Mouse (Mus musculus): Measurements from ENCODE around the gene Gm14862. TPM values are rescaled to one million over a fixed set of nuclear protein-coding genes. Genes with fewer than 3 reads are reported as not detected.

Gene Gm14862
- polyA plus RNA-seq, 1 experiment from 2014 or later: not detected

GRCm38 (mm10) chrX:9244603-9245336 is 11.9 kb downstream of the Gm14862 start:
- 79% methylated on average over 12 of the region's 12 CpGs for WGBS
- H3K36me3 ChIP-seq (ENCODE audit: control insufficient read depth, insufficient read depth, low read length): no peaks in the 10 kb centered on the region
- no peaks in the 10 kb centered on the region for H3K27me3 ChIP-seq (ENCODE audit: control insufficient read depth, insufficient read depth, low read length)
- H3K9me3 ChIP-seq (ENCODE audit: control insufficient read depth, low read length): no peaks in the 10 kb centered on the region
- no peak overlapping the region for H3K4me3 ChIP-seq (ENCODE audit: low read depth, low read length)
- DNase-seq (ENCODE audit: low spot score): no peak
- no peak overlapping the region for H3K4me2 ChIP-seq (ENCODE audit: low read depth)
- H3K9ac ChIP-seq (ENCODE audit: low read length): no peak overlapping the region
- no peak overlapping the region for H3K27ac ChIP-seq (ENCODE audit: low read depth, low read length)
- no peaks in the 10 kb centered on the region for H3K4me1 ChIP-seq (ENCODE audit: control insufficient read depth, insufficient read depth, low read length)
- ATAC-seq (ENCODE audit: insufficient read depth, low FRiP score, low TSS enrichment): no peak

GRCm38 (mm10) chrX:9243381-9243864 is 13.3 kb downstream of the Gm14862 start:
- Histone ChIP-seq H3K27me3 (ENCODE audit: control insufficient read depth, insufficient read depth, low read length) (no peaks in the 10 kb centered on the region), H3K9me3 (ENCODE audit: control insufficient read depth, low read length) (no peaks in the 10 kb centered on the region), H3K36me3 (ENCODE audit: control insufficient read depth, insufficient read depth, low read length) (no peaks in the 10 kb centered on the region), H3K4me2 (ENCODE audit: low read depth) (no peak overlapping the region), H3K27ac (ENCODE audit: low read depth, low read length) (no peak overlapping the region), H3K9ac (ENCODE audit: low read length) (no peak overlapping the region), H3K4me3 (ENCODE audit: low read depth, low read length) (no peak overlapping the region), H3K4me1 (ENCODE audit: control insufficient read depth, insufficient read depth, low read length) (no peaks in the 10 kb centered on the region)
- no peak for ATAC-seq (ENCODE audit: insufficient read depth, low FRiP score, low TSS enrichment)
- DNase-seq (ENCODE audit: low spot score): no peak
- 75% methylated on average over 8 of the region's 8 CpGs for WGBS

DNA sequence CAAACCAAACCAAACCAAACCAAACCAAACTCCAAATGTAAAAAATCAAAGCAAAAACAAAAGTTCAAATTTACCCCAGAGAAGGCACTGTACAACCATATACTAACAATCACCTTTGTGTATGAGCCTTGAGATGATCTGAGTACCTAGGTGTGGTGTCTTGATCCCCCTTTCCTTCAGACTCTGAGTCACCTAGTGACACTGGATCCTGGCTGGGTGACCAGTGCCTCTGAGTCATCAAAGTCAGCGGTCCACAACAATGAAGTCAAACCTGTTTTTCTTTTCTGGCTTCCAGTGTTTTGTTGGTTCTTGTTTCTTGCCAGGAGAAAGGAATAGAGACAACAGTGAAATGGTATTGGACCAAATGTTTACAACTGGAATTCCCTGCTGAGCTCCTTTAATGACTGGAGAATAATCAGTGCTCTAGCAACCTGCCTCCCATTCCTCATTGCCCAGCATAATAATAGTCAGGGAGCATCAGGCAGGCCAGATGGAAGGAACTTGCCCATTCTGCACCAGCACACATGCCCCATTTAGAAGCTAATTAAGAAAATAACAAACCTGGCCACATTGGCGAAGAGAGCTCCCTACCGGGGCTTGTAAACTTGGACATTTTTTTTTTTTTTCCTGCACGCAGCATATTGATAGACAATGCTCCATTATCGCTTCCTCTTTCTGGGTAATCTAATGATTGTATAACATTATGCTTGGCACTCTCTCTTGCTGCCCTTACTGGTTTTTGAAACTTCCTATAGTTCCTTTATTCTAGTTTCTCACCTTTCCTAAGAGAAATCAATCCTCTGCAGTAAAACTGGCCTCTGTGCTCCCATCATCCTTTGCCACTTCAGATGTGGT is 15.7 kb downstream of the Gm14862 start:
- no peak overlapping the region for H3K4me3 ChIP-seq (ENCODE audit: low read depth, low read length)
- no peak overlapping the region for H3K27ac ChIP-seq (ENCODE audit: low read depth, low read length)
- H3K9ac ChIP-seq (ENCODE audit: low read length): no peak overlapping the region
- no peaks in the 10 kb centered on the region for H3K27me3 ChIP-seq (ENCODE audit: control insufficient read depth, insufficient read depth, low read length)
- no peaks in the 10 kb centered on the region for H3K4me1 ChIP-seq (ENCODE audit: control insufficient read depth, insufficient read depth, low read length)
- ATAC-seq (ENCODE audit: insufficient read depth, low FRiP score, low TSS enrichment) (no peak), DNase-seq (ENCODE audit: low spot score) (no peak)
- no peaks in the 10 kb centered on the region for H3K36me3 ChIP-seq (ENCODE audit: control insufficient read depth, insufficient read depth, low read length)
- 67% methylated on average over 5 of the region's 5 CpGs for WGBS
- H3K9me3 ChIP-seq (ENCODE audit: control insufficient read depth, low read length): no peaks in the 10 kb centered on the region
- no peak overlapping the region for H3K4me2 ChIP-seq (ENCODE audit: low read depth)

DNA sequence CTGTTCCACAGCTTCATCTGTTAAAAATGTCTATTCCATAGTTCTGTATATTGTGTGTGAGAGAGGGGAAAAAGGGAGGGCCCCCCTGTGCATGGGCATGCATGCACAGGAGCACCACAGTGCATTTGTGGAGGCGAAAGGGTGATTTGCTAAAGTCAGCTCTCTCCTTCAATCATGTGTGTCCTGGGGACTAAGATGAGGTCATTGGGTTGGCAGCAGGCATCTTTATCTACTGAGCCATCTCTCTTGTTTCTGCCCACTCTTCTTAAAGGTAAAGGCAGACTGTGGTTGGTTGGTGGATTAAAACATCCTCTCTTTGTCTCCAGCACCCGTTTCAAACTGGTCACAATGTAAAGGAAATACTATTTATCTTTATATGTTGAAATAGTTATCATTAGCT is 29.6 kb downstream of the Gm14862 start:
- H3K27me3 ChIP-seq (ENCODE audit: control insufficient read depth, insufficient read depth, low read length): no peaks in the 10 kb centered on the region
- no peaks in the 10 kb centered on the region for H3K36me3 ChIP-seq (ENCODE audit: control insufficient read depth, insufficient read depth, low read length)
- no peak overlapping the region for H3K4me2 ChIP-seq (ENCODE audit: low read depth)
- H3K4me3 ChIP-seq (ENCODE audit: low read depth, low read length): no peak overlapping the region
- no peak for DNase-seq (ENCODE audit: low spot score)
- ATAC-seq (ENCODE audit: insufficient read depth, low FRiP score, low TSS enrichment): no peak
- no peaks in the 10 kb centered on the region for H3K9me3 ChIP-seq (ENCODE audit: control insufficient read depth, low read length)
- 90% methylated on average over 2 of the region's 2 CpGs for WGBS
- H3K9ac ChIP-seq (ENCODE audit: low read length): no peak overlapping the region
- no peaks in the 10 kb centered on the region for H3K4me1 ChIP-seq (ENCODE audit: control insufficient read depth, insufficient read depth, low read length)
- no peak overlapping the region for H3K27ac ChIP-seq (ENCODE audit: low read depth, low read length)

GRCm38 (mm10) chrX:9222412-9223221 is 34.1 kb downstream of the Gm14862 start:
- Histone ChIP-seq H3K27ac (ENCODE audit: low read depth, low read length) (no peak overlapping the region), H3K4me1 (ENCODE audit: control insufficient read depth, insufficient read depth, low read length) (no peaks in the 10 kb centered on the region), H3K36me3 (ENCODE audit: control insufficient read depth, insufficient read depth, low read length) (no peaks in the 10 kb centered on the region), H3K27me3 (ENCODE audit: control insufficient read depth, insufficient read depth, low read length) (no peaks in the 10 kb centered on the region), H3K4me2 (ENCODE audit: low read depth) (no peak overlapping the region), H3K4me3 (ENCODE audit: low read depth, low read length) (no peak overlapping the region), H3K9me3 (ENCODE audit: control insufficient read depth, low read length) (no peaks in the 10 kb centered on the region), H3K9ac (ENCODE audit: low read length) (no peak overlapping the region)
- no peak for ATAC-seq (ENCODE audit: insufficient read depth, low FRiP score, low TSS enrichment)
- no peak for DNase-seq (ENCODE audit: low spot score)
- 94% methylated on average over 3 of the region's 3 CpGs for WGBS

- ATAC-seq (ENCODE audit: insufficient read depth, low FRiP score, low TSS enrichment) (no peak), DNase-seq (ENCODE audit: low spot score) (no peak)
- H3K9me3 ChIP-seq (ENCODE audit: control insufficient read depth, low read length): no peaks in the 10 kb centered on the region
- no peaks in the 10 kb centered on the region for H3K4me1 ChIP-seq (ENCODE audit: control insufficient read depth, insufficient read depth, low read length)
- no peaks in the 10 kb centered on the region for H3K27me3 ChIP-seq (ENCODE audit: control insufficient read depth, insufficient read depth, low read length)
- WGBS: 84% methylated on average over 4 of the region's 4 CpGs
- no peak overlapping the region for H3K4me2 ChIP-seq (ENCODE audit: low read depth)
- H3K9ac ChIP-seq (ENCODE audit: low read length): no peak overlapping the region
- no peak overlapping the region for H3K4me3 ChIP-seq (ENCODE audit: low read depth, low read length)
- H3K36me3 ChIP-seq (ENCODE audit: control insufficient read depth, insufficient read depth, low read length): no peaks in the 10 kb centered on the region
- H3K27ac ChIP-seq (ENCODE audit: low read depth, low read length): no peak overlapping the region
Observed at GRCm38 (mm10) chrX:9221736-9222135, 35.0 kb downstream of the Gm14862 start.

DNA sequence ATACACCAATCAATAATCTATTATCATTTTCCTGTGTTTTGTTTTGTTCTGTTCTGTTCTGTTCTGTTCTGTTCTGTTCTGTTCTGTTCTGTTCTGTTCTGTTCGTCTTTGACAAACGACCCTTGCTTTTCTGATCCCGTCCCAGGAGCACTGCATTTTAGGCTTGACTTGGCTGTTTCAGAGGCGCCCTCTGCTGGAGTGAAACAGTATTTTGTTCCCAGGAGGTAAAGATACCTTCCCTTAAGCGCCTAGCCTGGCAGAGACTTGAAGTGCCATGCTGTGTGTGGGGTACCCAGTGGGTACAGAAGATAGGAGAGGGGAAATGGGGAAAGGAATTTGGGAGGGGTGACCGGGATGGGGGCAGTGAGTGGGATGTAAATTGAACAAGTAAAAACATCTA is 35.5 kb downstream of the Gm14862 start:
- Histone ChIP-seq H3K4me2 (ENCODE audit: low read depth) (no peak overlapping the region), H3K36me3 (ENCODE audit: control insufficient read depth, insufficient read depth, low read length) (no peaks in the 10 kb centered on the region), H3K27me3 (ENCODE audit: control insufficient read depth, insufficient read depth, low read length) (no peaks in the 10 kb centered on the region), H3K4me3 (ENCODE audit: low read depth, low read length) (no peak overlapping the region), H3K4me1 (ENCODE audit: control insufficient read depth, insufficient read depth, low read length) (no peaks in the 10 kb centered on the region), H3K27ac (ENCODE audit: low read depth, low read length) (no peak overlapping the region), H3K9ac (ENCODE audit: low read length) (no peak overlapping the region), H3K9me3 (ENCODE audit: control insufficient read depth, low read length) (no peaks in the 10 kb centered on the region)
- DNase-seq (ENCODE audit: low spot score) (peak; percentile 34), ATAC-seq (ENCODE audit: insufficient read depth, low FRiP score, low TSS enrichment) (no peak)
- WGBS: 33% methylated on average over 6 of the region's 6 CpGs

DNA sequence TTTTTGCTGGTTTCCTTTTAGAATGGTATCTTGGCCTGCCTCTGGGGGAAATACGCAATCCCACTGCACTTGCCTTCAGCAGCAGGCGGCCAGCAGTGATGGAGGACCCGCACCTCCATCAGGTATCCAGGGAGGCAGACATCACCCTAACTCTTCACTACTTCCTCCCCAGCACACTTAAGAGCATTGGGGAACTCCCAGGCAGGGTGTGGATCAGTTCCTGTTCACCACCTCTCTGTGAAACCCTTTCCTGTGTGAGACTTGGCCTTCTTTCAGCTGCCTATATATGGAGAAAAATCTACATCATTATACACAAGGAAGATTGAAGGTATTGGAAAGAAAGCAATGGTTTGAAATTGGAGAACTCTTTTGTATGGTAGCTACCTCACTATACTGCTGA is 37.1 kb downstream of the Gm14862 start:
- H3K9ac ChIP-seq (ENCODE audit: low read length): no peak overlapping the region
- H3K27me3 ChIP-seq (ENCODE audit: control insufficient read depth, insufficient read depth, low read length): no peaks in the 10 kb centered on the region
- no peak overlapping the region for H3K27ac ChIP-seq (ENCODE audit: low read depth, low read length)
- DNase-seq (ENCODE audit: low spot score) (no peak), ATAC-seq (ENCODE audit: insufficient read depth, low FRiP score, low TSS enrichment) (no peak)
- no peaks in the 10 kb centered on the region for H3K9me3 ChIP-seq (ENCODE audit: control insufficient read depth, low read length)
- WGBS: 91% methylated on average over 3 of the region's 3 CpGs
- H3K4me2 ChIP-seq (ENCODE audit: low read depth): no peak overlapping the region
- H3K4me3 ChIP-seq (ENCODE audit: low read depth, low read length): no peak overlapping the region
- H3K36me3 ChIP-seq (ENCODE audit: control insufficient read depth, insufficient read depth, low read length): no peaks in the 10 kb centered on the region
- no peaks in the 10 kb centered on the region for H3K4me1 ChIP-seq (ENCODE audit: control insufficient read depth, insufficient read depth, low read length)

All from neural tube, embryonic 11.5 days (tissue).